Mouse (Mus musculus): ENCODE results near the gene Ttc7b. TPM values are rescaled to one million over a fixed set of nuclear protein-coding genes. Genes with fewer than 3 reads are reported as not detected.

Ttc7b gene
- polyA plus RNA-seq, 1 experiment from 2014 or later: 6.3 TPM

DNA sequence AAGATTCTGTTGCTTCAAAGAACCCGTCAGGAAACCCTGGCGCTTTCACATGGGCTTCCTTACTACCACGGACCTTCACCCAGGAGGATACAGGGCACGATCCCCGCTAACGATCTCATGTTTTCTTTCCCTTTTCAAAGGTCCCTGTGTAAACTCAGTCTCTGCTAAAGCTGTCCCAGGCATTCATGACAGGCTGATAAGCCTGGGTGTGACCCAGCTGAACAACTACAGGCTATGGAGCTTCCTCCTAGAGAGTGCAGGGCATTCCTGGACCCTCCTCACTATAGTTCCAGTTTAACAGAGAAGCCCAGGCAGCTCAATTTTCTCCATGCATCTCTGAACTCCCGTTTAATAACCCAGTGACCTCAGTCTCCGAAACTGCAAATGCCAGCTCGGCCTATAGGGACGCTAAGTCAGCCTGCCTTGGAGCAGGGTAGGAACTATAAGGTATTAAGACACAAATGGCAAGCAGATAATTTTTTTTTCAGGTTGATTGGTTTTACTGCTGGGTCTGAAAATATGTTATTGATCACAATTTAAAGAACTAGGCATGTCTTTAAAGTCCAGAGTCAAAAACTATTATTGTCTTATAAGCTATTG lies 41.3 kb downstream of the Ttc7b start:
- H3K36me3 ChIP-seq (ENCODE audit: control insufficient read depth, insufficient read depth, low read length): peaks cover 6% of the 10 kb centered on the region; the same call in 1 of the 2 replicates
- ATAC-seq: no peak
- 61% methylated on average over 10 of the region's 10 CpGs for WGBS

DNA sequence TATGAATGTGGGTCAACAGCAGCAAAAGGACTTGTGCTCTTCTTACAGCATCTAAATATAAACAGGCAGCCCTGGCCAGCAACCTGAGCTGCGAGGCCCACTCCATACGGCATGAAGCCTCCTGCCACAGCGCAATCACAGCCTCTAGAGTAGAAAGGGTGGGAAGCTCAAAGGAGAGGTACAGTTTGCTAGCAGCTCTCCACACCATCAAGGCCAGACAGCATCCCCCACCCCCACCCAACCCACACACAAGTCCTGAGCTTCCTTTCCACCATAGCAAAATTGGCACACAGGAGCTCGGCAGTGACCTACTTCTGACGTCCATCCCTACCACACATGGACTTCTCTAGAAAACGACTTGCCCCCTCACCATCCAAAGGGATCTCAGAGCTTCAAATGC lies 42.0 kb downstream of the Ttc7b start:
- H3K4me3 ChIP-seq (ENCODE audit: low read depth, low read length): no peak overlapping the region
- H3K4me1 ChIP-seq (ENCODE audit: control insufficient read depth, insufficient read depth, low read length): no peaks in the 10 kb centered on the region
- H3K27ac ChIP-seq (ENCODE audit: low read depth, low read length): no peak overlapping the region
- no peak for DNase-seq (ENCODE audit: low spot score)
- no peaks in the 10 kb centered on the region for H3K27me3 ChIP-seq (replicated peaks; ENCODE audit: control insufficient read depth, insufficient read depth, low read length)
- peaks cover under 1% of the 10 kb centered on the region; the same call in 1 of the 2 replicates for H3K36me3 ChIP-seq (ENCODE audit: control insufficient read depth, insufficient read depth, low read length)
- ATAC-seq: no peak
- no peaks in the 10 kb centered on the region for H3K9me3 ChIP-seq (replicated peaks; ENCODE audit: control insufficient read depth, low read length)
- 93% methylated on average over 6 of the region's 6 CpGs for WGBS
- H3K9ac ChIP-seq (ENCODE audit: low read length): no peak overlapping the region
- H3K4me2 ChIP-seq (ENCODE audit: low read length): no peak overlapping the region

More for the DNA sequence above, 41.3 kb downstream of the Ttc7b start:
- Histone ChIP-seq H3K9ac (ENCODE audit: low read length) (no peak overlapping the region), H3K27ac (ENCODE audit: low read depth, low read length) (no peak overlapping the region), H3K4me3 (ENCODE audit: low read depth, low read length) (no peak overlapping the region), H3K27me3 (replicated peaks; ENCODE audit: control insufficient read depth, insufficient read depth, low read length) (no peaks in the 10 kb centered on the region), H3K9me3 (replicated peaks; ENCODE audit: control insufficient read depth, low read length) (no peaks in the 10 kb centered on the region), H3K4me1 (ENCODE audit: control insufficient read depth, insufficient read depth, low read length) (no peaks in the 10 kb centered on the region), H3K4me2 (ENCODE audit: low read length) (no peak overlapping the region)
- no peak for DNase-seq (ENCODE audit: low spot score)

DNA sequence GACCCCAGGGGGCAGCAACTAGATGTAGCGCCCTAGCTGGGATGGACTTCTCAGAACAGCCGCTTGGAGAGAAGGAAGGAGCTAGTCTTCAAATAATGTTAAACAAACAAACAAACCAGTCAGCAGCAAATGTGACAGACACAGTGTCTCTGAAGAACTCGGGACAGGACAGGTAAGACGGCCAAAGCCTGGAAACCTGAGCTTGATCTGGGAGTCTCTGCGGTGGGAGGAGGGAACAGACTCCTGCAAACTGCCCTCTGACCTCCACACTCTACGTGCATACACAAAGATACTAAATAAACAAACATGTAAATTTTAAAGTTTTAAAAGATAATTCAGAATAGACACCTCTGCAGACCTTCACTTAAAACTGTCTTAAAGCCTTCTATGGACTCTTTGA lies 42.5 kb downstream of the Ttc7b start:
- Histone ChIP-seq H3K4me2 (ENCODE audit: low read length) (no peak overlapping the region), H3K36me3 (ENCODE audit: control insufficient read depth, insufficient read depth, low read length) (no peaks in the 10 kb centered on the region; the same call in 1 of the 2 replicates), H3K9me3 (replicated peaks; ENCODE audit: control insufficient read depth, low read length) (no peaks in the 10 kb centered on the region), H3K27me3 (replicated peaks; ENCODE audit: control insufficient read depth, insufficient read depth, low read length) (no peaks in the 10 kb centered on the region), H3K9ac (ENCODE audit: low read length) (no peak overlapping the region), H3K4me3 (ENCODE audit: low read depth, low read length) (no peak overlapping the region), H3K4me1 (ENCODE audit: control insufficient read depth, insufficient read depth, low read length) (no peaks in the 10 kb centered on the region), H3K27ac (ENCODE audit: low read depth, low read length) (no peak overlapping the region)
- 94% methylated on average over 6 of the region's 6 CpGs for WGBS
- DNase-seq (ENCODE audit: low spot score) (no peak), ATAC-seq (no peak)

DNA sequence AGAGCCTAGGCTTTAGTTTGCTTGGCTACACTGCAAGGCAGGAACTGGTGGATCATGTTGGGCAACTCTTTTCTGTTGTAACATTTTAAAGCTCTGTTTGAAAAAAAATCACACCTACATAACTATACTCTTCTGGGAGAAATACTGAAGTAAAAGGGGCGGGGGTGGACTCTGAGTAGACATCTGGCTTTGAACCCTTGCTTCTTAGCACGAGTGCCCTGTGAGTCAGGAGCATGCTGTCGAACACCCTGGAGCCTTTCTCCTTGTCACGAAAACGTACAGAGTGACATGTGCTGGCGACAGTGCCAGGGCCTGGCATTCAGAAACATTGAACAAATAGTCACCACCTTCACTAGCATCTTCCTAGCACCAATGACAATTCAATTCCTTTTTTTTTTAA lies 43.2 kb downstream of the Ttc7b start:
- Histone ChIP-seq H3K27me3 (replicated peaks; ENCODE audit: control insufficient read depth, insufficient read depth, low read length) (no peaks in the 10 kb centered on the region), H3K9me3 (replicated peaks; ENCODE audit: control insufficient read depth, low read length) (no peaks in the 10 kb centered on the region), H3K9ac (ENCODE audit: low read length) (no peak overlapping the region), H3K4me3 (ENCODE audit: low read depth, low read length) (no peak overlapping the region), H3K4me1 (ENCODE audit: control insufficient read depth, insufficient read depth, low read length) (no peaks in the 10 kb centered on the region), H3K4me2 (ENCODE audit: low read length) (no peak overlapping the region), H3K27ac (ENCODE audit: low read depth, low read length) (no peak overlapping the region), H3K36me3 (ENCODE audit: control insufficient read depth, insufficient read depth, low read length) (no peaks in the 10 kb centered on the region; the same call in 1 of the 2 replicates)
- ATAC-seq (no peak), DNase-seq (ENCODE audit: low spot score) (no peak)
- WGBS: 80% methylated on average over 6 of the region's 6 CpGs

DNA sequence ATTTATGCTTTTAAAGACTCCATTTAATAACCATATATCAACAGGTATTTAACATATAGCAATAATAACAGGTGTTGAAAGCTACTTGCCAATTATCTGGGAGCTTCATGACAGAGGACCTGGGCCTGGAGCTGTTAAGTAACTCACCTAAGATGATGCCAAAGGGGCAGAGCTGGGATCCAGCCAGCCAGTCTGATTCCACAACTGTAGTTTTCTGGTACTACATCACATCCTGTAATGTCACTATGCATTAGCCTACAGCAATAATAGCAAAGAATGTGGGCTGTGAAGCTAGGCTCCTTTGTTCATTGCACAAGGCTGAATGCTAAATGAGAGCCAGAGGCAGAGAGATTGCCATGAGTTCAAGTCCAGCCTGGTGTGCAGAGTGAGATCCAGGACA lies 44.3 kb downstream of the Ttc7b start:
- Histone ChIP-seq H3K27me3 (replicated peaks; ENCODE audit: control insufficient read depth, insufficient read depth, low read length) (no peaks in the 10 kb centered on the region), H3K4me2 (ENCODE audit: low read length) (no peak overlapping the region), H3K4me3 (ENCODE audit: low read depth, low read length) (no peak overlapping the region), H3K9me3 (replicated peaks; ENCODE audit: control insufficient read depth, low read length) (no peaks in the 10 kb centered on the region), H3K36me3 (ENCODE audit: control insufficient read depth, insufficient read depth, low read length) (no peaks in the 10 kb centered on the region; the same call in 1 of the 2 replicates), H3K4me1 (ENCODE audit: control insufficient read depth, insufficient read depth, low read length) (no peaks in the 10 kb centered on the region), H3K27ac (ENCODE audit: low read depth, low read length) (no peak overlapping the region), H3K9ac (ENCODE audit: low read length) (no peak overlapping the region)
- ATAC-seq (no peak), DNase-seq (ENCODE audit: low spot score) (no peak)

DNA sequence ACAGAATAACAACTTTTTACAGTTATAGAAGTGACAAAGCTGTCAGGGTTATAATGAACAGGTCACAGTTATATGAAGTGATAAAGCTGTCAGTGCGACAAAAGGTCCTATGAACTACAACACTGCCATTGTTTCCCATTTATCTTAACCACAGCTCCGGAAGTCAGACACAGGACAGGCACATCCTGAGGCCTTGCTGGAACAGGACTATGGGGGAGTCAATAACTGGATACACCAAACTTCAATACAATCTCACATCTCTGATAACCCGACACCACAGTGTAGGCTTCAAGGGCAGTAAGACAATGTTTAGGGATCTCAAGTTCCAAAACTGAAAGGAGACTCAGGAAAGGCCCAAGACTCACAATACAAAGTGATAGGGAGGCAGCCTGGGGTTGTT lies 45.1 kb downstream of the Ttc7b start:
- no peak overlapping the region for H3K9ac ChIP-seq (ENCODE audit: low read length)
- ATAC-seq (no peak), DNase-seq (ENCODE audit: low spot score) (no peak)
- no peak overlapping the region for H3K27ac ChIP-seq (ENCODE audit: low read depth, low read length)
- 84% methylated on average over 3 of the region's 3 CpGs for WGBS
- H3K9me3 ChIP-seq (replicated peaks; ENCODE audit: control insufficient read depth, low read length): no peaks in the 10 kb centered on the region
- H3K4me1 ChIP-seq (ENCODE audit: control insufficient read depth, insufficient read depth, low read length): no peaks in the 10 kb centered on the region
- H3K27me3 ChIP-seq (replicated peaks; ENCODE audit: control insufficient read depth, insufficient read depth, low read length): no peaks in the 10 kb centered on the region
- no peak overlapping the region for H3K4me3 ChIP-seq (ENCODE audit: low read depth, low read length)
- H3K4me2 ChIP-seq (ENCODE audit: low read length): no peak overlapping the region
- H3K36me3 ChIP-seq (ENCODE audit: control insufficient read depth, insufficient read depth, low read length): no peaks in the 10 kb centered on the region; the same call in 1 of the 2 replicates

DNA sequence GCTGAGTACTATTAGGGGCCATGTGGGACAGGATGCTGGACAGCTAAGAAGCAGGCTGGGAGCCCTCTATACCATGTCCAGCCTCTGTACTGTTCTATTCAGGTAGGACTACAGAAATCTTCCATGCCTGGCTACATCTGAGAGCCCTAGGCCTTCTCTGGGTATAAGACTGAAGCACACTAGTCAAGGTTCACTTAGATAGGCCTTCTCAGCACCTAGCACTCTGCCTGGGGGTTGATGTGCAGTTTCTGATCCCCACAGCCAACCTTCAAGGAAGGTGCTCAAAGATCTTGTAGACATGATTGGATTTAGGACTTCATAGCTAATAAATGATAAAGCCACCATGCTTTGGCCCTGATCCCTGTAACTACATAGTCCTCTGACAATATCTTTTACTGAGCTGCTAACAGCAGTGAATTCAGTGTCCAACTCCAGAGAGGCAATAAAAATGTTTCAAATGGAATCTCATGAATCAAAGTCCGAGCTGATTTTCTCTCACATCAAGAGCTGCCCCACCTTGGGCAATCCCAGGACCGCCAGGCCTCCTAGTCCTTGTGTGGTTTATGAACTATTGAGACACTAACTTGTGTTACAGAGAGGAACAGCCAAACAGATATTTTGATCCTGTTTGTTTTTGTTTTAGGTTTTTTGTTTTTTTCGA lies 45.8 kb downstream of the Ttc7b start:
- 87% methylated on average over 3 of the region's 3 CpGs for WGBS
- no peak for DNase-seq (ENCODE audit: low spot score)
- ATAC-seq: no peak
- Histone ChIP-seq H3K9me3 (replicated peaks; ENCODE audit: control insufficient read depth, low read length) (no peaks in the 10 kb centered on the region), H3K4me3 (ENCODE audit: low read depth, low read length) (no peak overlapping the region), H3K4me2 (ENCODE audit: low read length) (no peak overlapping the region), H3K36me3 (ENCODE audit: control insufficient read depth, insufficient read depth, low read length) (no peaks in the 10 kb centered on the region; the same call in 1 of the 2 replicates), H3K4me1 (ENCODE audit: control insufficient read depth, insufficient read depth, low read length) (no peaks in the 10 kb centered on the region), H3K9ac (ENCODE audit: low read length) (no peak overlapping the region), H3K27me3 (replicated peaks; ENCODE audit: control insufficient read depth, insufficient read depth, low read length) (no peaks in the 10 kb centered on the region), H3K27ac (ENCODE audit: low read depth, low read length) (no peak overlapping the region)

DNA sequence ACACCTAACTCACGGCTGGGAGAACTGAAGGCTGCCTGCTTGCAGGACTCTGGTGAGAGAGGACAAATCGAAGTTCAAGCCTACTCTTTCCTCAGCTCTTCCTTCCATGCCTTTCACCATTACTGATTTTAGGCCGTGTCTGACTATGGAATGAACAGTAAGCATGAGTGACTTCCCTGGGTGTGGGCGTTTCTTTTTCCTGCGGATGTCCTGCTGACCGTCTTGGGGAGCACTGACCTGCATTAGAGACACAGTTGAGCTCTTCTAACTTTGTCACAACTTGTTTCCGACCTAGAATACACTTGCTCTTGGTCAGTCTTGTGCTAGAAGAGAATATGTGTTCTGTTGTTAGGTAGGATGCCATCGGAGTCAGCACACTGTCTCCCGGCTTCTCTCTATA lies 50.3 kb downstream of the Ttc7b start:
- no peaks in the 10 kb centered on the region for H3K9me3 ChIP-seq (replicated peaks; ENCODE audit: control insufficient read depth, low read length)
- no peak overlapping the region for H3K27ac ChIP-seq (ENCODE audit: low read depth, low read length)
- H3K4me3 ChIP-seq (ENCODE audit: low read depth, low read length): no peak overlapping the region
- ATAC-seq (no peak), DNase-seq (ENCODE audit: low spot score) (no peak)
- H3K4me2 ChIP-seq (ENCODE audit: low read length): no peak overlapping the region
- H3K27me3 ChIP-seq (replicated peaks; ENCODE audit: control insufficient read depth, insufficient read depth, low read length): no peaks in the 10 kb centered on the region
- no peak overlapping the region for H3K9ac ChIP-seq (ENCODE audit: low read length)
- 88% methylated on average over 9 of the region's 9 CpGs for WGBS
- peaks cover 4% of the 10 kb centered on the region; the same call in 1 of the 2 replicates for H3K36me3 ChIP-seq (ENCODE audit: control insufficient read depth, insufficient read depth, low read length)
- H3K4me1 ChIP-seq (ENCODE audit: control insufficient read depth, insufficient read depth, low read length): no peaks in the 10 kb centered on the region

DNA sequence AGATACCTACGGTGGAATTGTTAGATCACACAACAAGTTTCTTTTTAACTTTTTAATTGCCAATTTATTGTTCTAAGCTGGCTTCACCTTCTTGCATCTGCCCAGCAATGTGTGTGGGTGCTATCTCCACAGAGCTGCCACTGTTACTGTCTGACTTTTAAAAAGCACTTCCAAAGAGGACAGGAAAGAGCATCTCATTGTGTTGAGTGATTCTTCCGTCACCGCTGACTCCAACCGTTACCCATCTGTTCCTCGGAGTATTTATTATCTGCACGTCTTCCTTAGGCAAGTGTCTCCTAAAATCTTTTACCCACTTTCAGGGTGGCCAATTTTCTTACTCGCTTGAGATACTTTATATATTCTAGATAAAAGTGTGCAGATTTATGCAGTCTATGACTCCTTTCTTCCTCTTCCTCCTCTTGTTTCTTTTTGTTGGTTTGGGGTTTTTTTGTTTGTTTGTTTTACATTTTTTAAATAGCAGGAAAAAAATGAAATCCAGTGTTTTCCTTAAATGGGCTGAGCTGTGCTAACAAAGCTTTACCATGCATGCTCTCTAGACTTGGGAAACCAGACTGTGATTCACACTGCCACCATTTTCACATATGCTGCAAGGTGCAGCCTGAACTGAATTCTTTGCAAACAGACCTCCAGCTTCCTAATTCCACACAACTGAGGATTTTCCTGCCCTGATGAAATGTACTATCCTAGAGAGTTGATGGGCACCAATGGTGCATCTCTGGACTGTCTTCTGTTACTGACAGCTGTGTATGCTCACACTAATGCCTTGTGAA lies 50.9 kb downstream of the Ttc7b start:
- Histone ChIP-seq H3K27me3 (replicated peaks; ENCODE audit: control insufficient read depth, insufficient read depth, low read length) (no peaks in the 10 kb centered on the region), H3K27ac (ENCODE audit: low read depth, low read length) (no peak overlapping the region), H3K9ac (ENCODE audit: low read length) (no peak overlapping the region), H3K36me3 (ENCODE audit: control insufficient read depth, insufficient read depth, low read length) (peaks cover 5% of the 10 kb centered on the region; the same call in 1 of the 2 replicates), H3K4me2 (ENCODE audit: low read length) (no peak overlapping the region), H3K9me3 (replicated peaks; ENCODE audit: control insufficient read depth, low read length) (no peaks in the 10 kb centered on the region), H3K4me3 (ENCODE audit: low read depth, low read length) (no peak overlapping the region), H3K4me1 (ENCODE audit: control insufficient read depth, insufficient read depth, low read length) (no peaks in the 10 kb centered on the region)
- ATAC-seq (no peak), DNase-seq (ENCODE audit: low spot score) (no peak)
- 88% methylated on average over 7 of the region's 7 CpGs for WGBS

Measured in forebrain, embryonic 14.5 days (tissue).